Mouse (Mus musculus): ENCODE results near the gene Parp11.

The Parp11 gene

GRCm38 (mm10) chr6:127446436-127446890, at the start of gene Parp11:
Gene Parp11, plus strand, starts transcription at chr6:127446840.
- in situ Hi-C loops (cut with MboI, MseI) = loop anchor here (5.0 to 25.0 kb wide), 2 partner anchors 84 to 1959 kb away; partner anchors contain the start of gene Cd9

GRCm38 (mm10) chr6:127398073-127398472, 48.6 kb upstream of the Parp11 start:
- in situ Hi-C loops (cut with MboI, MseI) = no loop called here

GRCm38 (mm10) chr6:127401419-127401818, 45.2 kb upstream of the Parp11 start:
- in situ Hi-C loops (cut with MboI, MseI) = no loop called here

GRCm38 (mm10) chr6:127404070-127404810, 42.4 kb upstream of the Parp11 start:
- in situ Hi-C loops (cut with MboI, MseI) = no loop called here

GRCm38 (mm10) chr6:127405682-127406081, 41.0 kb upstream of the Parp11 start:
- in situ Hi-C loops (cut with MboI, MseI) = no loop called here

- in situ Hi-C loops (cut with MboI, MseI) = no loop called here
Measured at GRCm38 (mm10) chr6:127407742-127408141, 38.9 kb upstream of the Parp11 start.

- in situ Hi-C loops (cut with MboI, MseI) = no loop called here
Measured at GRCm38 (mm10) chr6:127417525-127418184, 29.0 kb upstream of the Parp11 start.

GRCm38 (mm10) chr6:127418322-127418721, 28.3 kb upstream of the Parp11 start:
- in situ Hi-C loops (cut with MboI, MseI) = no loop called here

GRCm38 (mm10) chr6:127420115-127420514, 26.5 kb upstream of the Parp11 start:
- in situ Hi-C loops (cut with MboI, MseI) = no loop called here

- in situ Hi-C loops (cut with MboI, MseI) = loop anchor here (25.0 kb wide), 1 partner anchor 1938 kb away; the partner anchor contains the start of gene Cd9
Measured at GRCm38 (mm10) chr6:127425095-127425494, 21.5 kb upstream of the Parp11 start.

- in situ Hi-C loops (cut with MboI, MseI) = loop anchor here (25.0 kb wide), 1 partner anchor 1943 kb away; the partner anchor contains the start of gene Cd9
Measured at GRCm38 (mm10) chr6:127430716-127431115, 15.9 kb upstream of the Parp11 start.

GRCm38 (mm10) chr6:127431196-127431766, 15.4 kb upstream of the Parp11 start:
- in situ Hi-C loops (cut with MboI, MseI) = loop anchor here (25.0 kb wide), 1 partner anchor 1944 kb away; the partner anchor contains the start of gene Cd9

GRCm38 (mm10) chr6:127433886-127434647, 12.6 kb upstream of the Parp11 start:
- in situ Hi-C loops (cut with MboI, MseI) = loop anchor here (25.0 kb wide), 1 partner anchor 1947 kb away; the partner anchor contains the start of gene Cd9

- in situ Hi-C loops (cut with MboI, MseI) = loop anchor here (25.0 kb wide), 1 partner anchor 1947 kb away; the partner anchor contains the start of gene Cd9
Measured at GRCm38 (mm10) chr6:127434648-127434984, 12.0 kb upstream of the Parp11 start.

GRCm38 (mm10) chr6:127439063-127439462, 7.6 kb upstream of the Parp11 start:
- in situ Hi-C loops (cut with MboI, MseI) = loop anchor here (25.0 kb wide), 1 partner anchor 1952 kb away; the partner anchor contains the start of gene Cd9

GRCm38 (mm10) chr6:127439540-127440195, 7.0 kb upstream of the Parp11 start:
- in situ Hi-C loops (cut with MboI, MseI) = loop anchor here (25.0 kb wide), 1 partner anchor 1952 kb away; the partner anchor contains the start of gene Cd9

GRCm38 (mm10) chr6:127440416-127441104, 6.1 kb upstream of the Parp11 start:
- in situ Hi-C loops (cut with MboI, MseI) = loop anchor here (25.0 kb wide), 1 partner anchor 1953 kb away; the partner anchor contains the start of gene Cd9

GRCm38 (mm10) chr6:127442584-127442983, 4.1 kb upstream of the Parp11 start:
- in situ Hi-C loops (cut with MboI, MseI) = loop anchor here (25.0 kb wide), 1 partner anchor 1955 kb away; the partner anchor contains the start of gene Cd9

- in situ Hi-C loops (cut with MboI, MseI) = loop anchor here (25.0 kb wide), 1 partner anchor 1957 kb away; the partner anchor contains the start of gene Cd9
Measured at GRCm38 (mm10) chr6:127443910-127444309, 2.7 kb upstream of the Parp11 start.

- in situ Hi-C loops (cut with MboI, MseI) = loop anchor here (25.0 kb wide), 1 partner anchor 1957 kb away; the partner anchor contains the start of gene Cd9
Measured at GRCm38 (mm10) chr6:127444466-127444865, 2.2 kb upstream of the Parp11 start.

All from T-helper 1 cell (primary cell).